Mouse (Mus musculus) Patski (cell line): ENCODE results near the gene Sidt2. TPM values are rescaled to one million over a fixed set of nuclear protein-coding genes. Genes with fewer than 3 reads are reported as not detected.

Experiments
- ATAC-seq: fragments of 100-300 bp; one replicate; pipeline ENCODE4 v1.8.0; 2021
- CTCF ChIA-PET: fragments of 350-600 bp; sonication (Branson Sonifier 250); formaldehyde crosslinking; loops from one replicate; lab custom pipeline; 2022; ENCODE audit warnings: inconsistent platforms; lab: Charles Lee
- POLR2A ChIA-PET: fragments of 350-600 bp; sonication (Branson Sonifier 250); formaldehyde crosslinking; loops from one replicate; lab custom pipeline; 2022; ENCODE audit warnings: antibody characterized with exemption, inconsistent platforms; lab: Charles Lee
- DNase-seq: peaks from one replicate; pipeline ENCODE4 v3.0.0-alpha.2; 2011; ENCODE audit warnings: low read depth, low spot score
- H3K27me3 ChIP-seq: fragments of 371-371 bp; one replicate; pipeline ENCODE4 v1.5.1; 2021
- CTCF ChIP-seq: fragments of 100-300 bp; IDR thresholded peaks from one replicate; pipeline ENCODE4 v1.5.1; 2021
- in situ Hi-C: fragments of 300-500 bp; cut with MboI; formaldehyde crosslinking; loops from 3 replicates; pipeline ENCODE4 v1.11.1; 2018; ENCODE audit warnings: low pct_unique_long_range_greater_than_20kb, mixed read lengths
- polyA plus RNA-seq: library from polyadenylated mRNA; unstranded; gene quantifications from one replicate; pipeline ENCODE4 v1.2.3, GENCODE M21; 2021

Sidt2 gene
- 132 TPM for polyA plus RNA-seq

DNA sequence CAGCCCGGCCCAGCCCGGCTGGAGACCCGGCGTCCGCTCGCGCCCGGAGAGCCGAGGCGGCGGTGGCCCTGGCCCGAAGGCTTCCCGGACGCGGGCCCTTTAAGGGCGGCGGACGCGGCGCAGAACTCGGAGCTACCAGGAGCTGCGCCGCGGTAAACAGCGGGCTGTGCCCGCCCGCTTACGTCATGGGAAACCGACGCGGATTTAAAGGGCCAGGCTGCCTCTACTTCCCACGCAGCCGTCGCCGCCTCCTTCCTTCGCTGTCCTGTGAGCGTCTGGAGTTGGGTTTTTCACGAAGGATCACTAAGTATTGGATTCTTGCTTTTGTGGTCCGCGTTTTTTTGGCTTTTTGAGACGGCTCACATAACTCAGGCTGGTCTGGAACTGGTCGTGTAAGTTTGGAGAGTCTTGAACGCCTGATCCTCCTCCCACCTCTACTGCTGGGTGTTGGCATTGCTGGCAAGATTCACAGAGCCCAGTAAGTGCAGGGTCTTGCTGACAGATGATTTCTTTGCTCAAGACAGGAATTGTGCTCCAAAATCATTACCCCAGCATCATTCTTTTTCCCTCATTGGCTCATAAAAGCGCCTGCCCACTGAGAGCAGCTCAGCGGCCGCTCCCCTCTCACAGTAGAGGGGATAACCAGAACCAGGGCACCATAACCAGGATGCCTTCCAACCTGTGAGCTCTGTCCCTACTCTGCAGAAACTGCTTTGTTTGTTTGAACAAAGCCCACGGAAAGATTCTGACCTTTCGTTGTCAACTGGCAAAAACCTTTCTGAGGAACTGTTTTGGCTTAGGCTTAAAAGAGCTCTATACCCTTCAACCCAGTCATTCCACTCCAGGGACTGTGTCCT is at the start of gene Sidt2:
Gene Sidt2 (minus strand): TSS at position 152 of the 857 bp plus-strand sequence.
- no peak for DNase-seq
- ATAC-seq = peak; percentile 87
- no peak for TF ChIP-seq CTCF
- in situ Hi-C loops = no loop called here
- CTCF ChIA-PET = interaction anchor here (0.7 to 2.1 kb wide), 3 partner anchors 9 to 18 kb away, joined by 3 to 9 read pairs (median 3); no protein-coding TSS in a partner anchor
- POLR2A ChIA-PET = interaction anchor here (1.0 kb wide), 1 partner anchor 15 kb away, joined by 5 read pairs; no protein-coding TSS in a partner anchor
- no peaks in the 10 kb centered on the region for H3K27me3 ChIP-seq

DNA sequence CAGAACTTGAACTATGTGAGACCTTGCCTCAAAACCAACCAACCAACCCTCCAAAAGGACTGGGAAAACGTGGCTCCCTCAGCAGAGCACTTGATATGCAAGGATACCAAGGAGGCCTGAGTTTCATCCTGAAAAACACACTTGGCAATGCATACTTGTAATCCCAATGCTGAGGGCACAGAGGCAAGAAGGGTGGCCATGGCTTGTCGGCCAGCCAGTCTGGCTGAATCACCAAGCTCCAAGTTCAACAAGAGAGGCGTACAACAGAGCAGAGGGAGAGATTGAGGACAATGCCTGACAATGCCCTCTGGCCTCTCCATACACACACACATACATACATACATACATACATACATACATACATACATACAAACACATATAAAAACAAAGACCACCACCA is 49.5 kb upstream of the Sidt2 start:
- no peak for DNase-seq
- no peak for ATAC-seq
- ChIA-PET CTCF (interaction anchor here (1.1 kb wide), 1 partner anchor 184 kb away, joined by 5 read pairs; no protein-coding TSS in a partner anchor), POLR2A (no interaction called here)
- in situ Hi-C loops = no loop called here
- TF ChIP-seq CTCF = no peak
- H3K27me3 ChIP-seq = no peaks in the 10 kb centered on the region

DNA sequence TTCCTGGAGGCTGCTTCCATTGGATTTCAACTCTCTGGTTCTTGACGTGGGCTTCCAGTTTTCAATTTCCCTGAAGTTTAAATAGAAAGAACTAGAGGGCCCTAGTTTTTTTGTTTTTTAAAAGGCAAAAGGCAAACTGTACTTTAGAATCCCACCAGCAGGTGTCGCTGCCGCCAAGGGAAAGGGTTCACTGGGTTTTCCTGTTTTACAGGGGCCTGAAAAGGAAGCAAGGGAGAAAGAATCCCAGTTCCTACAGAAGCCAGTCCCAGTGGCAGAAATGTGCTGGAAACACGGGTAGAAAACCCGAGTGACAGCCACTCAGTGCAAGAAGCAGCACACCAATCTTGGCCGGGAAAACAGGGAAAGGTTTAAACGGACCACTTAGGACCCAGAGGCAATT is 48.7 kb upstream of the Sidt2 start:
- DNase-seq = no peak
- in situ Hi-C loops = no loop called here
- ChIA-PET CTCF (no interaction called here), POLR2A (no interaction called here)
- H3K27me3 ChIP-seq = no peaks in the 10 kb centered on the region
- TF ChIP-seq CTCF = peak; percentile 88
- no peak for ATAC-seq

DNA sequence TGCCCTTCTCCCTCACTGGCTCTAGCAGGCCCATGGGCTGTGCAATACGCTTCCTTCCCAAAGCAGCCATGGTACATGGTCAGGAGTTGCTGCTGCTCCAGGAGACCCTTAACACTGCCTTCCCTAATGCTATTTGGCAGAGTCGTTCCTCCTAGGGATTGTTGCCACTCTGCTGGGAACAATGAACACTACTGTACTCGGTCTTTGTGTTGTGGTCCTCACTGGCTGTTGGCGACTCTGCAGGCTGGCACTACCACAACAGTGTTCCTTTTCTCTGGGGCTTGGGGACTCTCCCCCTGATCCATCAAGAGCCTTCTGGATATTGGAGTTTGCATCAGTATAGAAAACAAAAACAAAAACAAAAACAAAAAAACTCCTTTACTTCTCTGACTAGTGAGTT is 44.0 kb upstream of the Sidt2 start:
- ATAC-seq = no peak
- in situ Hi-C loops = no loop called here
- H3K27me3 ChIP-seq = no peaks in the 10 kb centered on the region
- ChIA-PET CTCF (interaction anchor here (1.5 kb wide), 1 partner anchor 186 kb away, joined by 6 read pairs; no protein-coding TSS in a partner anchor), POLR2A (no interaction called here)
- no peak for TF ChIP-seq CTCF
- DNase-seq = no peak

DNA sequence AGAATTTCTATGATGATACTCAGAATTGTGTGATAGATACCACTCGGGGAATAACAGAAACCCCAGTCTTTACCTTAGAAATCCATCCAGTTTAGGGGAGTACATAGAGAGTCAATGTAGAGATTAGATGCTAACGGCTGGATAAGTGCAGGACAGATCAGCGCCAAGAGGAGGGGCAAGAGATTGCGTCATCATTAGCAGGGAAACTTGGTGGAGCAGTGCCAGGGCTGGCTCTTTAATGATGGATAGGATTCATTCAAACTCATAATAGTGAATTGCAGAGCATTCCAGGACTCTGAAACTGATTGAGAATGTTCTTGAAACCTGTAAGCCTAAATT is 30.1 kb upstream of the Sidt2 start:
- no peak for ATAC-seq
- in situ Hi-C loops = no loop called here
- TF ChIP-seq CTCF = no peak
- POLR2A ChIA-PET = no interaction called here
- H3K27me3 ChIP-seq = no peaks in the 10 kb centered on the region
- CTCF ChIA-PET = no interaction called here
- no peak for DNase-seq

DNA sequence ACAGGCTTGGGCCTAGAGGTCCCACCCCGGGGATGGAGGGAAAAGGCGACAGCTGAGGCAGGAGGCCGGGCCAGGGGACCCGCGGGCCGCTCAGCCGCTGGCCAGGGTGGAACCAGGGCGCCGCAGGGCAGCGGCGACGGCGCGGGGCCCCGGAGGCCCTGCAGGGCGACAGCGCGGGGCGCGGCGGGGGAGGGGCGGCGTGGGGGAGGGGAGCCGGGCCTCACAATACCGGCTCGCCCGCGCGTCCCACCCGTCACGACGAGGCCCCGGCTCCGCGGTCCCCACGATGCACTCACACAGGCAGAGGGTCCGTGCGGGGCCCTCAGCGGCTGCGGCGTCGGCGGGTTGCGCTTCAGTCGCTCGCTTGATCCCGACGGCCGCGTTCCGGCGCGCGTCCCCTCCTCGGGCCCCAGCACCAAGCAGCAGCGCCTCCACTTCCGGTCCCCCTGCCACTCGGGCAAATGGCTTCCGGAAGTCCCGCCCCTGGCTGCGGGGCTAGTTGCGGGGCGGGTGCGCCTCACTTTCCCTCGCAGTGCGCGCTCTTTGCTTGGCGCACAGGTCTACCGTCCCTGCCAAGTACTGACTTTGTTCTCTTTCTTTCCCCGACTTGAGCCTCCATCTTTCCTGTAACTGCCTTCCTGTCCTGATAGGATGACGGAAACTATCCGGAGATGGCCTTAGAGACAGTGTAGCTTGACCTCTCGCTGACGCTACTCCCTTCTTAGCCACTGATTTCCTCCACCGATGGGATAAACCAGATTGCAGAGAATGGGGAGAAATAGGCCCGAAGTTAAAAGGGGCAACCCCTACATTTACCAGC is 29.6 kb upstream of the Sidt2 start:
- POLR2A ChIA-PET = no interaction called here
- CTCF ChIA-PET = no interaction called here
- no peak for DNase-seq
- no peaks in the 10 kb centered on the region for H3K27me3 ChIP-seq
- no peak for TF ChIP-seq CTCF
- peak; percentile 81 for ATAC-seq
- in situ Hi-C loops = no loop called here

DNA sequence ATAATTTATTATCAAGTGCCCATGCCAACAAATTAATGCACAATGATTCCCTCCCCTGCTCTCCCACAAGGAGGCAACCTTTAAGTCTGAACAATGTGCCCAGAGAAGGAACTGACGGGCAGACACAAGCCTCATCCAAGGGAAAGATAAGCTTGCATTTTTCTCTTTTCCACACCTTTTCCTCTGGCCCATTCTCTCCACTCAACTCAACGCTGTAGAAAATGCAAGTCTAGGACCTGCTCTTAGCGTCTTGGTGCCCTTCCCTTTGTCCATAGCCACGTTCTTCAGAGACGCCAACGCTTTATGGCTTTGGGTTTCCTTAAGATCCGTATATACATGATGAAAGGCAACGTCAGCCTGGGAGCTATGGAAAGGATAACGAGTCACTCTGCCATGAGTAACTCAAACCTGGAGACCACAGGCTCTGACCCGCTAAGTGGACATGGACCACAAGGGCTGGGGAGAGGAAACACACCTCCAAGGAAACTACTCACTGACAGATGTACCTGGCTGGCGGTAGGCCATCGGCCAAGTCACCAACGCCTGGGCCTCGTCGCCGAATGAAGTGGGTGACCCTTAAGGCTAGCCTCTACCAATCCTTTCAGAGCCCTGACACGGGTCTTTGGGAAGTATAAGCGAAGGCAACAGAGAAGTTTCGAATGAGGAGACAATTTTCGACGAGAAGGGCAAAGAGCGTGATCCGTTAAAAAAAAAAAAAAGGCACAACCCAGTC is 28.8 kb upstream of the Sidt2 start:
- TF ChIP-seq CTCF = peak; percentile 46
- H3K27me3 ChIP-seq = no peaks in the 10 kb centered on the region
- CTCF ChIA-PET = no interaction called here
- POLR2A ChIA-PET = interaction anchor here (1.1 kb wide), 1 partner anchor 205 kb away, joined by 4 read pairs; no protein-coding TSS in a partner anchor
- ATAC-seq (no peak), DNase-seq (no peak)
- in situ Hi-C loops = no loop called here

DNA sequence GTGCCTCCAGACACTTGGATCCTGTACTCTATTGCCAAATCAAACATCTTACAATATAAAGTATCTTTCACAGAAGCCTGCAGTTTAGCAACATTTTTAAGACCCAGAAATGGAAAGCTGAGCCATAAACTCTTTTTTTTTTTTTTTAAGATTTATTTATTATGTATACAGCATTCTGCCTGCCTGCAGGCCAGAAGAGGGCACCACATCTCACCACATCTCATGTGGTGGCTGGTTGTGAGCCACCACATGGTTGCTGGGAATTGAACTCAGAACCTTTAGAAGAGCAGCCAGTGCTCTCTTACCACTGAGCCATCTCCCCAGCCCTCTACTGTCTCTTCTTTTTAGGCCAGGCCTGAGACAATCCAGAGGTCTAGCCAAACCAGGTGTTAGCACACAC is 26.3 kb upstream of the Sidt2 start:
- H3K27me3 ChIP-seq = no peaks in the 10 kb centered on the region
- DNase-seq (no peak), ATAC-seq (no peak)
- peak; percentile 47 for TF ChIP-seq CTCF
- ChIA-PET CTCF (interaction anchor here (1.1 to 1.5 kb wide), 2 partner anchors 11 to 24 kb away, joined by 3 to 4 read pairs; no protein-coding TSS in a partner anchor), POLR2A (interaction anchor here (1.5 kb wide), 1 partner anchor 15 kb away, joined by 5 read pairs; no protein-coding TSS in a partner anchor)
- in situ Hi-C loops = no loop called here

DNA sequence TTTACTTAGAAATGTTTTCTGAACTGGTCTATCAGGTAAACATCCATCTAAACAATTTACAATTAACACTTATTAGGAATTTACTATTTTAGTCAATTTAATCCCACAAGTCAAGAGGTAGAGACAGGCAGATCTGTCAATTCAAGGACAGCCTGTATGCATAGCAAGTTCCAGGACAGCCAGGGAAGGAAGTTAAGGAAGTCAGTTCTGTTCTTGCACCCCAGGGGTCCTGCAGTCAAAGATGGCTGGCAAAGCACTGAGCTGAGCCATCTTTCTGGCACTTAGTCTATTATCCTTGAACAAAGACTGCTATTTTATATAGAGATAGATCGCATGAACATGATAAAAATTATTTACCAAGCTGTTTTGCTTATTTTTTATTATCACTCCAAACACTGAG is 25.6 kb upstream of the Sidt2 start:
- no peak for ATAC-seq
- in situ Hi-C loops = no loop called here
- POLR2A ChIA-PET = interaction anchor here (1.5 kb wide), 1 partner anchor 14 kb away, joined by 5 read pairs; no protein-coding TSS in a partner anchor
- no peak for TF ChIP-seq CTCF
- CTCF ChIA-PET = interaction anchor here (1.5 kb wide), 1 partner anchor 23 kb away, joined by 4 read pairs; no protein-coding TSS in a partner anchor
- no peak for DNase-seq
- no peaks in the 10 kb centered on the region for H3K27me3 ChIP-seq

DNA sequence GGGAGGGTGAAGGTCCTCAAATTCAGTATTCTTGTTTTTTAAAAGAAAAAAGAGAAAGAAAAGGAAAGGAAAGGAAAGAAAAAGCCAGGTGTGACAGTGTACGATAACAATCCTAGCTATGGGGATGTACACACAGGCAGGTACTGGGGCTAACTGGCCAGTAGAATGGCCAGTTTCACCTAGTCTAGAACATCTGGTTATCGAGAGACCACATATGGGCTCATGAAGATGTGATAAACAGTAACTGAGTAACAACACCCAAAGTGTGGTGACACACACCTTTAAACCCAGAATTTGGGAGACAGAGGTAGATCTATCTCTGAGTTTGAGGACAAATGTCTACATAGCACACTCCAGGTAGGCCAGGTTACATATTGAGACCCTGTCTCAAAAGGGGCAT is 24.7 kb upstream of the Sidt2 start:
- CTCF ChIA-PET = interaction anchor here (1.5 kb wide), 1 partner anchor 22 kb away, joined by 4 read pairs; no protein-coding TSS in a partner anchor
- no peak for ATAC-seq
- no peak for DNase-seq
- H3K27me3 ChIP-seq = no peaks in the 10 kb centered on the region
- POLR2A ChIA-PET = no interaction called here
- no peak for TF ChIP-seq CTCF
- in situ Hi-C loops = no loop called here
